8 mouse cellular contexts compared by ENCODE assay signal in the genomic region with DNA sequence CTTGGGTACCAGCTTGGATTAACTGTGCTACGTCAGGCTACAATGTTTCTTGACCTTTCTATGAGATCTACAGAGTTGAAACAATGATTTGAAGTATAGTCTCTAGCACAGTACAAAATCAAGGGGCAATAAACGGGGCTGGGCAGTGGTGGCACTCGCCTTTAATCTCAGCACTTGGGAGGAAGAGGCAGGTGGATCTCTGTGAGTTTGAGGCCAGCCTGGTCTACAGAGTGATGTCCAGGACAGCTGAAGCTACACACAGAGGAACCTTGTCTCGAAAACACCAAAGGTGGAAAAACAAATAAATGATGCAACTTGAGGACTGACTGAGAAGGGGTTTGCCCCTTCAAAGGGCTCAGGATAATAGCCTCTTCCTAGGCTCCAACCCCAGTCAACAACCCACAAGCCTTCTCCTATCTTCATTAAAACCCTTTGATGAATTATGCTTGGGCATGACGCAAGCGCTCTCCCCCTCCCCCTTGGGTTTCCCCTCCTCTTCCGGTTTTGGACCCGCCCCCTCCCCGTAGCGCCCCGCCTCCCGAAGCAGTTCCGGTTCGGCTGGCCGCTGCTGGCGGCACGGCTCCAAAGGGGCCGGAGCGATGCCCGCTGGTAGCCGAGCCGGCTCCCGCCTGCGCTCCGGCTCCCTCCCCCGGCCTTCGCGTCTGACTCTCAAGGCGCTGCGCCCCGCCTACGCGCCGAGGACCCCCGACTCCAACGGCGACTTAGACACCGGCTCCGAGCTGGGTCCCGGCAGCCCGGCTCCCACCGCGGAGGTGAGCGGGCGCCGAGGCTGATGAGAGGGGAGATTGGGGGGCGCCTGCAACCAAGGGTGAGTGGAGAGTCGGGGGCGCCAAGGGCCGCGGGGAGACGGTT. TPM values are rescaled to one million over a fixed set of nuclear protein-coding genes. Genes with fewer than 3 reads are reported as not detected.
DNase-seq lines count a peak whose midpoint lies in the region; ATAC-seq and TF ChIP-seq lines count a peak whose summit lies in the region.

A gene (plus strand): TSS at position 524 of the 873 bp plus-strand sequence.

- peak within 1 kb of the TSS; percentile 96 for H3K9ac ChIP-seq in hindbrain, postnatal 0 days (replicated peaks; ENCODE audit: low read length)

- H3K27ac ChIP-seq in cortical plate, adult 2 months (ENCODE audit: insufficient read depth, low read length) = peak within 1 kb of the TSS; percentile 73
- H3K27ac ChIP-seq in hindbrain, postnatal 0 days = peak within 1 kb of the TSS; percentile 94
- peak within 1 kb of the TSS; percentile 86 for H3K27ac ChIP-seq in macrophage

- peak within 1 kb of the TSS; percentile 60 for H3K4me2 ChIP-seq in hindbrain, postnatal 0 days (ENCODE audit: low read depth, low read length)

- DNase-seq in adipocyte (ENCODE audit: low spot score) = peak; percentile 79
- peak; percentile 71 to 78 for DNase-seq in gastrocnemius, adult 8-10 months (ENCODE audit: low spot score in 2 of 2)
- DNase-seq in hindbrain, postnatal 0 days (ENCODE audit: low spot score) = peak; percentile 95
- peak; percentile 84 to 88 for DNase-seq in left cerebral cortex, adult 18-20 months (ENCODE audit: low spot score in 2 of 2)
- DNase-seq in retina, postnatal 7 days (ENCODE audit: low read depth, low spot score) = peak; percentile 83
- peak; percentile 82 for DNase-seq in urinary bladder, adult 2 months (ENCODE audit: low spot score)

- no peak for TF ChIP-seq CTCF in cortical plate, adult 2 months (IDR thresholded peaks at IDR 0.05; ENCODE audit: extremely low read depth, insufficient read depth, low read length)
- TF ChIP-seq CTCF in hindbrain, postnatal 0 days (IDR thresholded peaks at IDR 0.05; ENCODE audit: low read depth) = no peak

- H3K4me1 ChIP-seq in cortical plate, adult 2 months (ENCODE audit: control insufficient read depth, insufficient read depth, low read length) = peaks cover 6% of the 10 kb centered on the region
- 0 out of 2 replicates have a peak, but pooled peaks cover 5% of the 10 kb centered on the region for H3K4me1 ChIP-seq in hindbrain, postnatal 0 days (ENCODE audit: insufficient read depth, low read length)

- peaks cover 46% of the 10 kb centered on the region for H3K79me2 ChIP-seq in macrophage (ENCODE audit: inconsistent target)

- H3K27me3 ChIP-seq in hindbrain, postnatal 0 days (ENCODE audit: insufficient read depth, low read length) = no peaks in the 10 kb centered on the region

- TF ChIP-seq POLR2A in cortical plate, adult 2 months (IDR thresholded peaks at IDR 0.05; ENCODE audit: extremely low read depth, insufficient read depth, low read length) = peak; percentile 50; the same call in 1 of the 2 replicates

- peak within 1 kb of the TSS; percentile 73 for H3K4me3 ChIP-seq in cortical plate, adult 2 months (ENCODE audit: insufficient read depth, low read length)
- H3K4me3 ChIP-seq in hindbrain, postnatal 0 days (ENCODE audit: low read length) = peak within 1 kb of the TSS; percentile 97
- peak within 1 kb of the TSS; percentile 95 for H3K4me3 ChIP-seq in macrophage (ENCODE audit: inconsistent target)

- ATAC-seq in hindbrain, postnatal 0 days = peak; percentile 90

- H3K36me3 ChIP-seq in hindbrain, postnatal 0 days (ENCODE audit: insufficient read depth, low read length) = no peaks in the 10 kb centered on the region
- no peaks in the 10 kb centered on the region for H3K36me3 ChIP-seq in macrophage (ENCODE audit: inconsistent target)

- H3K9me3 ChIP-seq in hindbrain, postnatal 0 days (ENCODE audit: low read length) = no peaks in the 10 kb centered on the region

- WGBS in hindbrain, postnatal 0 days = 6% methylated on average over 51 of the region's 52 CpGs
- WGBS in macrophage (ENCODE audit: missing documents) = 6% methylated on average over 52 of the region's 52 CpGs

RNA-seq across cellular contexts. Expression of the gene that starts here (rescaled TPM):
- 32.8 and 36.1 TPM in 2 replicates for polyA plus RNA-seq in cortical plate, adult 2 months (2012; rRNA removed)
- 10 to 100 TPM; 67.9 to 82.1 (median 78.9) TPM for total RNA-seq in gastrocnemius, adult 8-10 months (2022)
- 62.4 and 71.8 TPM in 2 replicates for total RNA-seq in hindbrain, postnatal 0 days (2014; rRNA removed)
- polyA plus RNA-seq in hindbrain, postnatal 0 days (2015; fragmentation: Nextera tagmentation; extraction: Ambion mirVana) = 24.9 and 25.5 TPM in 2 replicates
- 10 to 100 TPM; 76.3 to 78.5 TPM for total RNA-seq in left cerebral cortex, adult 18-20 months (2021)
- total RNA-seq in macrophage (2018; cell fraction: chromatin; rRNA removed) = 100 to 1,000 TPM in 6 of 26 experiments, 10 to 100 TPM in 20; 26.6 to 175 (median 64.8) TPM
- 10 to 100 TPM; 30.7 to 90.8 (median 44.6) TPM for total RNA-seq in macrophage (2018; cell fraction: cytosol; rRNA removed)
- total RNA-seq in macrophage (2018; cell fraction: nucleus; rRNA removed) = 100 to 1,000 TPM in 4 of 26 experiments, 10 to 100 TPM in 22; 34.6 to 124 (median 59.9) TPM
- polyA plus RNA-seq in macrophage (2018) = 21.8 to 35.5 TPM (median 29.3 TPM) in 3 replicates
- 9.6 and 10.4 TPM in 2 replicates for polyA plus RNA-seq in urinary bladder, adult 2 months (2012; rRNA removed)

Comparison
In these comparisons a context has a peak if more than half of its experiments do, and no peak if none do; other contexts are left out.
1. Peak in every context shown above with its lines: DNase-seq, ATAC-seq, H3K4me3 ChIP-seq and H3K27ac ChIP-seq.